Mouse (Mus musculus) CH12.LX (cell line): ENCODE measurements around the gene Slc25a21.

Experiments
- CTCF ChIP-seq, 2 experiments: IDR thresholded peaks in 1 of 2; conservative IDR thresholded peaks in 1 of 2; 2 replicates each; pipeline ENCODE4 v1.5.1; 2011 to 2012; ENCODE audit warnings: low read depth in 2 of 2, low read length in 2 of 2, improper control_type of control experiment in 1 of 2, inconsistent platforms in 1 of 2, mild to moderate bottlenecking in 1 of 2, moderate library complexity in 1 of 2
- EP300 ChIP-seq: IDR thresholded peaks from 2 replicates; pipeline ENCODE4 v1.6.1; 2011; ENCODE audit warnings: low read length, improper control_type of control experiment
- POLR2A ChIP-seq: IDR thresholded peaks from 2 replicates; pipeline ENCODE4 v1.6.1; 2011; ENCODE audit warnings: low read depth, mild to moderate bottlenecking, improper control_type of control experiment, low read length

DNA sequence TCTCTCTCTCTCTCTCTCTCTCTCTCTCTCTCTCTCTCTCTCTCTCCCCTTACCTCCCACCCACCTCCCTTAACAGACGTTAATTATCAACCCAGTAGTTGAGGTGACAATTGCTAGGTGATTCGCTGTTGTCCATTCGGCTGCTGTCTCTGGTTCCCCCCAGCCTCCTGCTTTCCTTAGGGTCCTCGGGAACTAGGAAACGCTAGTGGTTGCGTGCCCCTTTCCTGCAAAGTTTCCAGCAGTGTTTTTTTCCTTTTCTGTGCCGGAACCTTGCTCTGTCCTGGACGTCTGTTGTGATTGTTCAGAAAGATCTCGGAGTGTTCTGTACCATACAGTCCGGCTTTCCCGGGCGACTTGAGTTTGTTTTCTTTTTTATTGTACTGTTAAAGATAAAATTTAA is 499.5 kb downstream of the Slc25a21 start:
- TF ChIP-seq CTCF (conservative IDR thresholded peaks at IDR 0.05 in 1 of 2, IDR thresholded peaks at IDR 0.05 in 1 of 2; ENCODE audit: low read depth in 2 of 2, low read length in 2 of 2) (no peak), POLR2A (no peak), EP300 (no peak)
